Mouse (Mus musculus): ENCODE measurements around the gene Sipa1l1.

- TF ChIP-seq MAFK (IDR thresholded peaks at IDR 0.05; ENCODE audit: insufficient replicate concordance, low read length) (no peak), ETS1 (conservative IDR thresholded peaks at IDR 0.05; ENCODE audit: low read depth, low read length) (no peak)
Observed at GRCm38 (mm10) chr12:82485466-82485865, 316.3 kb downstream of the Sipa1l1 start.
